Mouse (Mus musculus): Measurements from ENCODE around the gene Aig1.

- no peak for TF ChIP-seq GATA1 (IDR thresholded peaks at IDR 0.05; ENCODE audit: borderline replicate concordance, low read length)
- TF ChIP-seq FLI1 (IDR thresholded peaks at IDR 0.05; ENCODE audit: low read length): no peak
Measured at GRCm38 (mm10) chr10:13631796-13632195, 237.0 kb downstream of the Aig1 start.
